20 mouse cellular contexts compared by ENCODE assay signal in genomic region chr13:77295519-77295918, GRCm38 (mm10).
DNase-seq lines count a peak whose midpoint lies in the region; ATAC-seq and TF ChIP-seq lines count a peak whose summit lies in the region.
"Had no signal": no experiment of that assay in that cellular context is flagged by ENCODE, and none has a peak within 500 bp of the region (broad histone marks: within the 10 kb centered on the region; RNA-seq: fewer than 3 reads in every experiment).

No protein-coding gene starts in this region.

- no peaks in the 10 kb centered on the region for H3K4me1 ChIP-seq in hindbrain, postnatal 0 days (ENCODE audit: insufficient read depth, low read length)
- H3K4me1 ChIP-seq in cerebellum, adult 2 months (ENCODE audit: control insufficient read depth, insufficient read depth, low read length), result no peaks in the 10 kb centered on the region
- H3K4me1 ChIP-seq: embryonic facial prominence, embryonic 15.5 days; liver, embryonic 15.5 days; midbrain, embryonic 15.5 days had no signal

- H3K27ac ChIP-seq in hindbrain, postnatal 0 days, result no peak overlapping the region
- no peak overlapping the region for H3K27ac ChIP-seq in cerebellum, adult 2 months (ENCODE audit: insufficient read depth, low read length)
- H3K27ac ChIP-seq: embryonic facial prominence, embryonic 15.5 days; hindbrain, embryonic 14.5 days; liver, embryonic 15.5 days; midbrain, embryonic 15.5 days had no signal

- no peak overlapping the region for H3K9ac ChIP-seq in hindbrain, postnatal 0 days (replicated peaks; ENCODE audit: low read length)
- H3K9ac ChIP-seq: embryonic facial prominence, embryonic 15.5 days; hindbrain, embryonic 14.5 days; liver, embryonic 15.5 days; midbrain, embryonic 15.5 days had no signal

- TF ChIP-seq CTCF in hindbrain, postnatal 0 days (IDR thresholded peaks at IDR 0.05; ENCODE audit: low read depth), result no peak
- no peak for TF ChIP-seq CTCF in cerebellum, adult 2 months (IDR thresholded peaks at IDR 0.05; ENCODE audit: borderline replicate concordance, insufficient read depth, low read depth, low read length)

- no peaks in the 10 kb centered on the region for H3K27me3 ChIP-seq in hindbrain, postnatal 0 days (ENCODE audit: insufficient read depth, low read length)
- no peaks in the 10 kb centered on the region for H3K27me3 ChIP-seq in cerebellum, adult 2 months (ENCODE audit: control insufficient read depth, insufficient read depth, low read length)
- H3K27me3 ChIP-seq: embryonic facial prominence, embryonic 15.5 days; liver, embryonic 15.5 days; midbrain, embryonic 15.5 days; Patski had no signal

- WGBS in hindbrain, postnatal 0 days, result 78% methylated on average over 3 of the region's 3 CpGs
- 73% methylated on average over 3 of the region's 3 CpGs for WGBS in cerebellum, adult 2 months

- no peaks in the 10 kb centered on the region for H3K36me3 ChIP-seq in hindbrain, postnatal 0 days (ENCODE audit: insufficient read depth, low read length)
- H3K36me3 ChIP-seq: embryonic facial prominence, embryonic 15.5 days; liver, embryonic 15.5 days; midbrain, embryonic 15.5 days had no signal

- DNase-seq in frontal cortex, postnatal 25 days (ENCODE audit: low spot score in 2 of 2), result no peak
- peak; percentile 78 for DNase-seq in brain, embryonic 18.5 days (ENCODE audit: low read depth, low spot score)
- peak; percentile 71 for DNase-seq in layer of hippocampus, adult 9-11 months
- DNase-seq in right cerebral cortex, postnatal 25 days, result peak; percentile 12
- DNase-seq in hindbrain, postnatal 0 days (ENCODE audit: low spot score), result no peak
- DNase-seq in thymus, postnatal 10 days (ENCODE audit: low spot score in 2 of 2), result no peak
- DNase-seq in cerebellum, adult 2 months, result no peak
- DNase-seq: adrenal gland, postnatal 14 days; cerebellum, postnatal 14 days; embryo, embryonic 11 days; gastrocnemius, postnatal 25 days; lung, postnatal 10 days had no signal

- no peak for TF ChIP-seq POLR2A in cerebellum, adult 2 months (IDR thresholded peaks at IDR 0.05; ENCODE audit: borderline replicate concordance, insufficient read depth, low read length)

- no peak overlapping the region for H3K4me2 ChIP-seq in hindbrain, postnatal 0 days (ENCODE audit: low read depth, low read length)
- H3K4me2 ChIP-seq: embryonic facial prominence, embryonic 15.5 days; hindbrain, embryonic 14.5 days; liver, embryonic 15.5 days; midbrain, embryonic 15.5 days had no signal

- H3K4me3 ChIP-seq in hindbrain, postnatal 0 days (ENCODE audit: low read length), result no peak overlapping the region
- H3K4me3 ChIP-seq in cerebellum, adult 2 months (replicated peaks; ENCODE audit: insufficient read depth, low read depth, low read length), result no peak overlapping the region
- H3K4me3 ChIP-seq: embryonic facial prominence, embryonic 15.5 days; liver, embryonic 15.5 days; midbrain, embryonic 15.5 days had no signal

- no peaks in the 10 kb centered on the region for H3K9me3 ChIP-seq in hindbrain, postnatal 0 days (ENCODE audit: low read length)
- H3K9me3 ChIP-seq: embryonic facial prominence, embryonic 15.5 days; liver, embryonic 15.5 days; midbrain, embryonic 15.5 days had no signal

- peak; percentile 100 for ATAC-seq in frontal cortex, adult (ENCODE audit: low TSS enrichment)
- ATAC-seq in hindbrain, postnatal 0 days, result no peak
- ATAC-seq: activated CD4-positive, CD25-positive, alpha-beta regulatory T cell, adult 4 months; intestine, embryonic 16.5 days; midbrain, embryonic 15.5 days; Patski had no signal

Comparison
In these comparisons a context has a peak if more than half of its experiments do, and no peak if none do; other contexts are left out.
1. DNase-seq: peak in brain, embryonic 18.5 days (single experiment), layer of hippocampus, adult 9-11 months (single experiment) and right cerebral cortex, postnatal 25 days (single experiment); none in frontal cortex, postnatal 25 days (0 of 2), hindbrain, postnatal 0 days (single experiment), thymus, postnatal 10 days (0 of 2) and cerebellum, adult 2 months (0 of 2).